Mouse (Mus musculus): ENCODE results near the gene Gm43517. TPM values are rescaled to one million over a fixed set of nuclear protein-coding genes. Genes with fewer than 3 reads are reported as not detected.

Gm43517 gene
- polyA plus RNA-seq, 1 experiment from 2014 or later: not detected

DNA sequence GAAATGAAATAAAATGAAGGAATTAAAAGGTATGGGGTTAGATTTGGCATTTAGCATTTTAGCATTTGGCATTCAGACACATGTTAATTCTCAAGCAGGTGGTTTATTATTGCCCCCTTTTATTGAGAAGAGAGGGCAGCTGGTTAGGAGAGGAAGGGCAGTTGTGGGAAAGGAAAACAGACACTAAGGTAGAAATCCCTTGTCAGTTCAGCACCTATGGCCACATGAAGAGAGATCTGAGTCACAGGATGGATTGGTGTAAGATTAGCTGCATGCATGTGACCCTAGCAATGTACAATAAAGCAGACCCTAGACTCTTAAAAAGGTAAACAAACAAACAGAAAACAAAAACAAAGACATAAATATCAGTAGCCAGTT lies 13.2 kb downstream of the Gm43517 start:
- H3K9me3 ChIP-seq (ENCODE audit: control insufficient read depth, low read length): no peaks in the 10 kb centered on the region
- ATAC-seq: no peak
- H3K27me3 ChIP-seq (replicated peaks; ENCODE audit: control insufficient read depth, insufficient read depth, low read length): peaks cover 57% of the 10 kb centered on the region
- no peak overlapping the region for H3K27ac ChIP-seq (ENCODE audit: low read length)
- H3K4me3 ChIP-seq (ENCODE audit: low read length): no peak overlapping the region
- H3K36me3 ChIP-seq (ENCODE audit: control insufficient read depth, insufficient read depth, low read length): no peaks in the 10 kb centered on the region
- no peak overlapping the region for H3K4me2 ChIP-seq (ENCODE audit: low read depth, low read length)
- H3K4me1 ChIP-seq (ENCODE audit: control insufficient read depth, insufficient read depth, low read length): peaks cover 6% of the 10 kb centered on the region
- H3K9ac ChIP-seq (ENCODE audit: low read depth, low read length): no peak overlapping the region

DNA sequence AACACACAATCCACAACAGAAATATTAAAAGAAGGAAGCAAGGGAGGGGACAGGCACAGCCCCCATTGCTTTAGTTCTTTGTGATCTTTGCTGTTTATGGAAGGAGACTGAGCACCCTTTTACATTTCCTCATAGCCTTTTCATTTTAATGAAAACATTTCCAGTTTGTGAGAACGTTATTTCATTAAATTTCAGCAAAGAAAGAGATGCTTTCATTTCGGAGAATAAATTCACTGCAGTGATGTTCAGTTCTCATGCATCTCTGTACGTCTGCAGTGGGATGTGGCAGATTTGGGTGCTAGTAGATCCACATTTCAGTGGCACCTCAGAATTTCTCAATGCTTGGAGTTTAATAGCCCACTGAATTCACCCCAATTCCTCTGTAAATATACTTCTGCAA lies 13.7 kb downstream of the Gm43517 start:
- H3K4me1 ChIP-seq (ENCODE audit: control insufficient read depth, insufficient read depth, low read length): peaks cover 6% of the 10 kb centered on the region
- no peak overlapping the region for H3K4me3 ChIP-seq (ENCODE audit: low read length)
- no peak overlapping the region for H3K4me2 ChIP-seq (ENCODE audit: low read depth, low read length)
- no peaks in the 10 kb centered on the region for H3K36me3 ChIP-seq (ENCODE audit: control insufficient read depth, insufficient read depth, low read length)
- no peak overlapping the region for H3K27ac ChIP-seq (ENCODE audit: low read length)
- no peaks in the 10 kb centered on the region for H3K9me3 ChIP-seq (ENCODE audit: control insufficient read depth, low read length)
- WGBS: 26% methylated on average over 3 of the region's 3 CpGs
- peaks cover 58% of the 10 kb centered on the region for H3K27me3 ChIP-seq (replicated peaks; ENCODE audit: control insufficient read depth, insufficient read depth, low read length)
- no peak overlapping the region for H3K9ac ChIP-seq (ENCODE audit: low read depth, low read length)
- ATAC-seq: no peak

DNA sequence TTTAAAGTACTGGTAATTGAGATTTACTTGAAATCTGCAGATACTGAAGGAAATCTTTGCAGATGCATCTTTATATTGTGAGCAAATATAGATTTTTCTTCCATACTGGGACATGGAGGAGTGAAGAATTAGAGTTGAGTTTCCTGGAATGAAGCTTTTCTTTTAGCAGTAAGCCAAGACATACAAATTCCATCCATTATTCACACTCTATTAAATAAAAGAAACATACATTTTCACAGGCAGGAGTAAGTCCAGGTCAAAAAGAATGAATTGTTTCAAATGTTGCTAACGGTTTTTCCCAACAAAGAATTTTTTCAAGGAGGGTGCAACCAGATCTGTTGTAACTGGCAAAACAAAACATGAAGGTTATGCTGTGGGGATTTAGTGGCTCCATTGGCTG lies 14.6 kb downstream of the Gm43517 start:
- WGBS: 2% methylated on average over 1 of the region's 1 CpGs
- Histone ChIP-seq H3K36me3 (ENCODE audit: control insufficient read depth, insufficient read depth, low read length) (no peaks in the 10 kb centered on the region), H3K27me3 (replicated peaks; ENCODE audit: control insufficient read depth, insufficient read depth, low read length) (peaks cover 54% of the 10 kb centered on the region)

DNA sequence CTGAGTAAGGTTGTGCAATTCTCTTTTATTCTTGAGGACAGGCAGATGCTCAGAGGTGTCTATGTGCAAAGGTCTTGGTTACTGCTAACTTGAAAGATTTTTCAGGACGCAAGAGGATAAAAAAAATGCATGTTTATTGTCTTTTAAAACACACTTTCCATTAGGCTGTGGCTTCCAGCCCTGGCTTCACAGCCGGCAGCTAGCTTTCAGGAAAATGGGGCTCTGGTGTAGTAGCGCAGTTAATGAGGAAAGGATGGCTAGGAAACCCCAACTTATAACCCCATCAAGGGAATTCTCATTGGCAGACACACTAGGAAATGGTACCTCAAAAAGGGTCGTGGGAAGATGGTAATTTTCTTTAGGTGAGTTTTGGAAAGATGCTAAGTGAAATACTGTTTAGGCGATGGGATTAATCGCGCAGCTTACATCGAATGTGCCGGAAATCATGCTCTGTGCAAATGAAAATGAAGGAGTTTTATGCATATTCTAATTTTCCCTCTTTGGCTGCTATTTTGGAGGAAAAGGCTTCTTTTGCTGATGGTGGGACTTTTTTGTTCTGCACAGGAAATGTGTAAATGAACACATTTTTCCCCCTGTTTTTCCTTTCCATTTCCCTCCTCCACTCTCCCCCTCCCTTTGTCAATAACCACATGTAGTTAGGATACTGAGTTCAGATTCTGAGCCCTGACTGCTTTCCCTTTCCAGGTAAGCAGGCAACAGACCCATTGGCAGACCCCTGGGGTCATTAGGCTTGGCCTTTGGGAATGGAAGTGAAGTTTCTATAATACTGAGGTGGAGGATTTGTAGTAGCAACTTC lies 15.3 kb downstream of the Gm43517 start:
- H3K27ac ChIP-seq (ENCODE audit: low read length): no peak overlapping the region
- no peak overlapping the region for H3K4me2 ChIP-seq (ENCODE audit: low read depth, low read length)
- H3K9me3 ChIP-seq (ENCODE audit: control insufficient read depth, low read length): no peaks in the 10 kb centered on the region
- H3K27me3 ChIP-seq (replicated peaks; ENCODE audit: control insufficient read depth, insufficient read depth, low read length): peaks cover 49% of the 10 kb centered on the region
- no peak for ATAC-seq
- 4% methylated on average over 9 of the region's 9 CpGs for WGBS
- H3K36me3 ChIP-seq (ENCODE audit: control insufficient read depth, insufficient read depth, low read length): no peaks in the 10 kb centered on the region
- peaks cover 6% of the 10 kb centered on the region for H3K4me1 ChIP-seq (ENCODE audit: control insufficient read depth, insufficient read depth, low read length)
- no peak overlapping the region for H3K9ac ChIP-seq (ENCODE audit: low read depth, low read length)
- no peak overlapping the region for H3K4me3 ChIP-seq (ENCODE audit: low read length)

More for the DNA sequence above, 14.6 kb downstream of the Gm43517 start:
- no peak overlapping the region for H3K9ac ChIP-seq (ENCODE audit: low read depth, low read length)
- no peak overlapping the region for H3K4me3 ChIP-seq (ENCODE audit: low read length)
- no peak for ATAC-seq
- H3K27ac ChIP-seq (ENCODE audit: low read length): no peak overlapping the region
- H3K9me3 ChIP-seq (ENCODE audit: control insufficient read depth, low read length): no peaks in the 10 kb centered on the region
- peaks cover 6% of the 10 kb centered on the region for H3K4me1 ChIP-seq (ENCODE audit: control insufficient read depth, insufficient read depth, low read length)
- no peak overlapping the region for H3K4me2 ChIP-seq (ENCODE audit: low read depth, low read length)

DNA sequence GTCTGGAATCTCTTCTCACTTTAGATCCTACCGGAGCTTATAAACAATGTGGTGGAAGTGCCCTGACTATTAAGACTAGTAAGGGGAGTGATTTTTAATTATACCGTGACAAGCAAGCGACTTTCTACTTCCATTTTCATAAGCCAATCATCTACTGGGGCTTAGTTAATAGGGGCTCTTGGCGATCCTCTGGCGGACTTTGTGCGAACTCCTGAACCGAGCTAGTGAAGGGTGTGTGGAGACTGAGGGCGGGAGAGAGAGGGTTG lies 15.8 kb downstream of the Gm43517 start:
- peak; percentile 42; the same call in 1 of the 2 replicates for ATAC-seq
- Histone ChIP-seq H3K9ac (ENCODE audit: low read depth, low read length) (no peak overlapping the region), H3K27ac (ENCODE audit: low read length) (no peak overlapping the region), H3K27me3 (replicated peaks; ENCODE audit: control insufficient read depth, insufficient read depth, low read length) (peaks cover 49% of the 10 kb centered on the region), H3K9me3 (ENCODE audit: control insufficient read depth, low read length) (no peaks in the 10 kb centered on the region), H3K4me1 (ENCODE audit: control insufficient read depth, insufficient read depth, low read length) (peaks cover 6% of the 10 kb centered on the region), H3K4me3 (ENCODE audit: low read length) (peak overlapping the region; percentile 39; the same call in 1 of the 2 replicates), H3K4me2 (ENCODE audit: low read depth, low read length) (peak overlapping the region; percentile 63), H3K36me3 (ENCODE audit: control insufficient read depth, insufficient read depth, low read length) (no peaks in the 10 kb centered on the region)
- under 1% methylated on average over 8 of the region's 8 CpGs for WGBS

DNA sequence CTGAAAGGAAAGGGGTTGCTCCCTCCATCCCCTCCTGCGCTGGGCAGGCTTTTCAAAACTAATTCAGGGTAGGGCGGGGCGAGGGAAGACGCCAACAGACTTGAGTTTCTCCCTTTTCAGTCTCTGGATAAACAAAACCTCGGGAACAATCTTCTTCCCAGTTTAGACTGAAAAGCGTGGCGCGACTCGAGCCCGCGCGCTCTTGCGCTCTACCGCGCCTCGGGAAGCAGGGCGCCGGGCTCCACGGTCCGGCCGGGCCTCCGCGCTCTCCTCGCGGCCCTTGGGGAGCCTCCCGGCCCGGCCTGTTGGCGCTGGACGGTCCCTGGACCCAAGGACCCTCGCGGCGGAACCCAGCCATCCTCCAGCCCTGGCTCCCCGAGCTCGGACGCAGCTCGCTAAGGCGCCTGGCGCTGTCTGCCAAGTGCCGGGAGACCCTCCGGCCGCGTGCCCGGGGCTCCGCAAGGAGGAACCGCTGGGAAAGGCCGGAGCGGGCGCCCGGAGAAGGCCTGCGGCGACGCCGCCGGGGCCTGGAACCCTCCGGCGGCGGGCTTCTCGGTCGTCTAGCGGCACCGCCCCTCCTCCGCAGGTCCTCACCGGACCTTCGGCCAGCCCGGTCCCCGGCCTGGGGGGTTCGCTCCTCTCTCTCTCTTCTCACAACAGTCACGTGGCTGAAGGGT lies 16.3 kb downstream of the Gm43517 start:
- 0% methylated on average over 66 of the region's 68 CpGs for WGBS
- ATAC-seq: peak; percentile 69; the same call in 1 of the 2 replicates
- Histone ChIP-seq H3K4me1 (ENCODE audit: control insufficient read depth, insufficient read depth, low read length) (peaks cover 6% of the 10 kb centered on the region), H3K27ac (ENCODE audit: low read length) (no peak overlapping the region), H3K36me3 (ENCODE audit: control insufficient read depth, insufficient read depth, low read length) (no peaks in the 10 kb centered on the region), H3K9me3 (ENCODE audit: control insufficient read depth, low read length) (no peaks in the 10 kb centered on the region), H3K4me3 (ENCODE audit: low read length) (peak overlapping the region; percentile 39), H3K4me2 (ENCODE audit: low read depth, low read length) (peak overlapping the region; percentile 63), H3K9ac (ENCODE audit: low read depth, low read length) (no peak overlapping the region), H3K27me3 (replicated peaks; ENCODE audit: control insufficient read depth, insufficient read depth, low read length) (peaks cover 49% of the 10 kb centered on the region)

DNA sequence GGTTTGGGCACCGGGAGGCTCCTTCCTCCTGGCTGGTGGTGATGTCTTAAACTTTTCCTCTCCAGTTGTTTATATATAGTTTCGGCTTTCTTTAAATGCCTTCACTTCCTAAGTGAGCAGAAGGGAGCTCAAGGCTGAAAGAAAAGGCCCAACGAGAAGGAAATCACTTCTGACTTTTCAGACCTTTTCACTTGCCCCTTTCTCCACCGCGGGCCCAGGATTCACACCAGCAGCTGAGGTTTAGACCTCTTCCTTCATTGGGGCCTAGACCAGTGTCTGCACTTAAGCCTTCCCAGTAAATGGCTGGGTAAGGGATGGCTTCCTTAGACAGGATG lies 16.8 kb downstream of the Gm43517 start:
- Histone ChIP-seq H3K9me3 (ENCODE audit: control insufficient read depth, low read length) (no peaks in the 10 kb centered on the region), H3K4me1 (ENCODE audit: control insufficient read depth, insufficient read depth, low read length) (peaks cover 6% of the 10 kb centered on the region), H3K27me3 (replicated peaks; ENCODE audit: control insufficient read depth, insufficient read depth, low read length) (peaks cover 47% of the 10 kb centered on the region), H3K4me2 (ENCODE audit: low read depth, low read length) (peak overlapping the region; percentile 63), H3K27ac (ENCODE audit: low read length) (no peak overlapping the region), H3K4me3 (ENCODE audit: low read length) (peak overlapping the region; percentile 39), H3K9ac (ENCODE audit: low read depth, low read length) (no peak overlapping the region), H3K36me3 (ENCODE audit: control insufficient read depth, insufficient read depth, low read length) (no peaks in the 10 kb centered on the region)
- ATAC-seq: no peak
- under 1% methylated on average over 5 of the region's 5 CpGs for WGBS

DNA sequence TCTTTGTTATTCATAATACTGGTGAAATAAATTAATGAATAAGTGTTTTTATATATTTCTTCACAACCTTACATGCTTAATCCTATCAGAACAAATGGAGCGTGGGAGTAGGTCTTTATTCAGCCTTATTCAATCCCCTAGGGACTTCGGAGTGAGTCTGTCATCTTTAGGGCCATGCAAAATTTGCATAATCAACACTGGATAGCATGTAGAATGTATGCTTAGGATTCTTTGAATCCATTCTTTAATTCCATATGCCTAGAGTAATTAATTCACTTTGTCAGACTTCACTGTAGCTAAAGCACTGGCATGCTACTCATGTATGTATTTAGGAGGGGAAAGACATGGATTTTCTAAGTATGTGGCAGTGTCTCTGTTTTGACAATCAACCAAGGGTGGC lies 24.9 kb downstream of the Gm43517 start:
- no peaks in the 10 kb centered on the region for H3K9me3 ChIP-seq (ENCODE audit: control insufficient read depth, low read length)
- no peak overlapping the region for H3K4me3 ChIP-seq (ENCODE audit: low read length)
- no peak overlapping the region for H3K27ac ChIP-seq (ENCODE audit: low read length)
- no peaks in the 10 kb centered on the region for H3K27me3 ChIP-seq (replicated peaks; ENCODE audit: control insufficient read depth, insufficient read depth, low read length)
- H3K4me1 ChIP-seq (ENCODE audit: control insufficient read depth, insufficient read depth, low read length): no peaks in the 10 kb centered on the region
- no peaks in the 10 kb centered on the region for H3K36me3 ChIP-seq (ENCODE audit: control insufficient read depth, insufficient read depth, low read length)
- 74% methylated on average over 2 of the region's 2 CpGs for WGBS
- no peak for ATAC-seq
- H3K9ac ChIP-seq (ENCODE audit: low read depth, low read length): no peak overlapping the region
- no peak overlapping the region for H3K4me2 ChIP-seq (ENCODE audit: low read depth, low read length)

DNA sequence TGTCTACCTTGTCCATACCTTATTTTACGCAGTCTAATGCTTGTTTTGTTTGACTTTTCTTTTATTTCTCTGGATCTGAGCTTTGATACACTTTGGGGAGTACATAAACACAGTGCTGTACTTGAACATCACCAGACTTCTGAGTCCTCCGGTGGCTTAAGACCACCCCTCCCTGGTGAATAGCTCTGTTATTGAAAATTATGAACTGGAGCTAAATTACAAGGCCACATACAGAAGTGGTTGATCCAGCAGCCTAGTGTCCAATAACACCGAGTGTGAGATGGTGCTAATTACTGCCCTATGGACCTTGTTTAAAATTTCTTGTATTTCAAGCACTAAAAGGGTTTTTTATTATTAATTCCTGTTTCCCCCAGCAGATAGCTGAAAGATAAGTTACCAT lies 33.0 kb downstream of the Gm43517 start:
- no peaks in the 10 kb centered on the region for H3K9me3 ChIP-seq (ENCODE audit: control insufficient read depth, low read length)
- H3K36me3 ChIP-seq (ENCODE audit: control insufficient read depth, insufficient read depth, low read length): no peaks in the 10 kb centered on the region
- no peak overlapping the region for H3K9ac ChIP-seq (ENCODE audit: low read depth, low read length)
- WGBS: 76% methylated on average over 3 of the region's 3 CpGs
- no peak overlapping the region for H3K4me3 ChIP-seq (ENCODE audit: low read length)
- no peak for ATAC-seq
- no peak overlapping the region for H3K27ac ChIP-seq (ENCODE audit: low read length)
- H3K4me1 ChIP-seq (ENCODE audit: control insufficient read depth, insufficient read depth, low read length): no peaks in the 10 kb centered on the region
- no peak overlapping the region for H3K4me2 ChIP-seq (ENCODE audit: low read depth, low read length)
- no peaks in the 10 kb centered on the region for H3K27me3 ChIP-seq (replicated peaks; ENCODE audit: control insufficient read depth, insufficient read depth, low read length)

Measured in intestine, embryonic 16.5 days (tissue).